8 mouse cellular contexts compared by ENCODE assay signal in genomic region chr12:79641570-79642285, GRCm38 (mm10).
DNase-seq lines count a peak whose midpoint lies in the region; ATAC-seq and TF ChIP-seq lines count a peak whose summit lies in the region.

No protein-coding gene starts in this region.

- H3K9me3 ChIP-seq in forebrain, embryonic 10.5 days, result no peaks in the 10 kb centered on the region; the same call in 1 of the 2 replicates
- no peaks in the 10 kb centered on the region for H3K9me3 ChIP-seq in forebrain, embryonic 16.5 days (ENCODE audit: control insufficient read depth, low read length)

- peaks cover 15% of the 10 kb centered on the region for H3K4me1 ChIP-seq in forebrain, embryonic 10.5 days
- no peaks in the 10 kb centered on the region for H3K4me1 ChIP-seq in forebrain, embryonic 16.5 days (replicated peaks; ENCODE audit: control insufficient read depth, insufficient read depth, low read length)
- H3K4me1 ChIP-seq in cerebellum, adult 2 months (ENCODE audit: control insufficient read depth, insufficient read depth, low read length), result no peaks in the 10 kb centered on the region

- no peaks in the 10 kb centered on the region for H3K36me3 ChIP-seq in forebrain, embryonic 10.5 days (replicated peaks)
- H3K36me3 ChIP-seq in forebrain, embryonic 16.5 days (ENCODE audit: control insufficient read depth, insufficient read depth), result no peaks in the 10 kb centered on the region

- TF ChIP-seq POLR2A in cerebellum, adult 2 months (IDR thresholded peaks at IDR 0.05; ENCODE audit: borderline replicate concordance, insufficient read depth, low read length), result no peak

- H3K4me2 ChIP-seq in forebrain, embryonic 16.5 days (ENCODE audit: low read length), result no peak overlapping the region

- H3K4me3 ChIP-seq in forebrain, embryonic 10.5 days, result no peak overlapping the region
- H3K4me3 ChIP-seq in forebrain, embryonic 16.5 days (replicated peaks; ENCODE audit: low read length), result no peak overlapping the region
- no peak overlapping the region for H3K4me3 ChIP-seq in cerebellum, adult 2 months (replicated peaks; ENCODE audit: insufficient read depth, low read depth, low read length)

- peak overlapping the region; percentile 58; the same call in 1 of the 2 replicates for H3K27ac ChIP-seq in forebrain, embryonic 10.5 days
- H3K27ac ChIP-seq in forebrain, embryonic 16.5 days (ENCODE audit: low read length), result no peak overlapping the region
- no peak overlapping the region for H3K27ac ChIP-seq in cerebellum, adult 2 months (ENCODE audit: insufficient read depth, low read length)

- WGBS in forebrain, embryonic 10.5 days, result 51% methylated on average over 7 of the region's 7 CpGs
- 47% methylated on average over 7 of the region's 7 CpGs for WGBS in forebrain, embryonic 16.5 days
- WGBS in cerebellum, adult 2 months, result 79% methylated on average over 7 of the region's 7 CpGs

- H3K27me3 ChIP-seq in forebrain, embryonic 10.5 days (ENCODE audit: poor library complexity, severe bottlenecking), result no peaks in the 10 kb centered on the region
- H3K27me3 ChIP-seq in forebrain, embryonic 16.5 days (replicated peaks; ENCODE audit: control insufficient read depth, insufficient read depth, low read length), result no peaks in the 10 kb centered on the region
- H3K27me3 ChIP-seq in cerebellum, adult 2 months (ENCODE audit: control insufficient read depth, insufficient read depth, low read length), result no peaks in the 10 kb centered on the region; the same call in 1 of the 2 replicates

- no peak overlapping the region for H3K9ac ChIP-seq in forebrain, embryonic 16.5 days (replicated peaks; ENCODE audit: low read depth, low read length)

- intact Hi-C loops in gastrocnemius, postnatal 14 days (cut with DNase I; ENCODE audit: low total_unique reads), result no loop called here

- ATAC-seq in forebrain, embryonic 16.5 days, result no peak
- peak; percentile 55 for ATAC-seq in megakaryocyte progenitor cell, adult 5-6 weeks (replicated peaks; ENCODE audit: poor library complexity)

- TF ChIP-seq CTCF in cerebellum, adult 2 months (IDR thresholded peaks at IDR 0.05; ENCODE audit: borderline replicate concordance, insufficient read depth, low read depth, low read length), result no peak

- no peak for DNase-seq in forebrain, embryonic 10.5 days (ENCODE audit: extremely low spot score, low spot score)
- peak; percentile 7 for DNase-seq in 3134 (ENCODE audit: extremely low read depth, insufficient read length, low spot score)
- DNase-seq in gastrocnemius, postnatal 14 days, result peak; percentile 35
- peak; percentile 41 to 71 for DNase-seq in kidney, postnatal 25 days
- DNase-seq in cerebellum, adult 2 months, result no peak
- DNase-seq in thymus, postnatal 0 days (ENCODE audit: low spot score), result no peak

Comparison
In these comparisons a context has a peak if more than half of its experiments do, and no peak if none do; other contexts are left out.
1. DNase-seq: peak in 3134 (single experiment), gastrocnemius, postnatal 14 days (single experiment) and kidney, postnatal 25 days (2 of 2); none in forebrain, embryonic 10.5 days (single experiment), cerebellum, adult 2 months (0 of 2) and thymus, postnatal 0 days (single experiment).